Mouse (Mus musculus) heart, adult 2 months (tissue): ENCODE data around the gene Nppb. TPM values are rescaled to one million over a fixed set of nuclear protein-coding genes. Genes with fewer than 3 reads are reported as not detected.

Experiments used
- DNase-seq, 2 experiments: peaks; one replicate each; pipeline ENCODE4 v3.0.0; 2021
- H3K27ac ChIP-seq: fragments of 200-600 bp; 2 replicates; pipeline ENCODE4 v1.8.1; 2022
- H3K27me3 ChIP-seq: fragments of 200-500 bp; 2 replicates; pipeline ENCODE4 v1.6.1; 2012; ENCODE audit warnings: mild to moderate bottlenecking, low read length, inconsistent platforms, mixed read lengths; ENCODE audit not compliant: control insufficient read depth, insufficient read depth
- H3K36me3 ChIP-seq: fragments of 200-500 bp; 2 replicates; pipeline ENCODE4 v1.6.1; 2012; ENCODE audit warnings: low read length, inconsistent platforms; ENCODE audit not compliant: control insufficient read depth, insufficient read depth
- H3K4me1 ChIP-seq: fragments of 200-500 bp; 2 replicates; pipeline ENCODE4 v1.6.1; 2011; ENCODE audit warnings: low read length; ENCODE audit not compliant: control insufficient read depth, insufficient read depth
- H3K4me3 ChIP-seq: fragments of 200-600 bp; 2 replicates; pipeline ENCODE4 v1.8.1; 2022
- H3K79me2 ChIP-seq: fragments of 200-500 bp; replicated peaks from 2 replicates; pipeline ENCODE4 v1.6.1; 2012; ENCODE audit warnings: mild to moderate bottlenecking, inconsistent platforms, low read length, moderate library complexity, mixed read lengths; ENCODE audit not compliant: control insufficient read depth, insufficient read depth
- H3K9ac ChIP-seq: fragments of 200-500 bp; 2 replicates; pipeline ENCODE4 v1.6.1; 2012; ENCODE audit warnings: low read depth, mild to moderate bottlenecking, control low read depth, inconsistent platforms, low read length, mixed read lengths
- CTCF ChIP-seq: fragments of 200-600 bp; IDR thresholded peaks from 2 replicates; pipeline ENCODE4 v1.8.1; 2022; ENCODE audit warnings: antibody characterized with exemption, mild to moderate bottlenecking, moderate library complexity
- EP300 ChIP-seq: fragments of 200-500 bp; IDR thresholded peaks from 2 replicates; pipeline ENCODE4 v1.6.1; 2011; ENCODE audit warnings: low read depth, low read length, control low read depth; ENCODE audit not compliant: insufficient read depth
- POLR2A ChIP-seq: fragments of 200-500 bp; IDR thresholded peaks from 2 replicates; pipeline ENCODE4 v1.6.1; 2011; ENCODE audit warnings: mild to moderate bottlenecking, low read depth, low read length, control low read depth; ENCODE audit not compliant: insufficient read depth
- WGBS: fragments of 180-500 bp; shearing (Covaris S2); methylation state at CpG from one replicate; pipeline ENCODE4 v1.1.7; 2018; 5-methylcytosine and 5-hydroxymethylcytosine counted together
- intact Hi-C: fragments of 180-260 bp; cut with DNase I; formaldehyde crosslinking; loops from one replicate; pipeline ENCODE4 v1.15.1; 2025
- polyA plus RNA-seq: library from polyadenylated mRNA; depleted of rRNA; stranded (reverse); fragments of >200 nt; gene quantifications from 2 replicates; pipeline ENCODE4 v1.2.3, GENCODE M21; 2012; rRNA removed
- total RNA-seq, 2 experiments: library from RNA; stranded (reverse); gene quantifications; 2 replicates each; pipeline ENCODE4 v1.2.3; 2021

The Nppb gene
- total and polyA plus RNA-seq, 3 experiments: 117 to 262 (median 204) TPM

DNA sequence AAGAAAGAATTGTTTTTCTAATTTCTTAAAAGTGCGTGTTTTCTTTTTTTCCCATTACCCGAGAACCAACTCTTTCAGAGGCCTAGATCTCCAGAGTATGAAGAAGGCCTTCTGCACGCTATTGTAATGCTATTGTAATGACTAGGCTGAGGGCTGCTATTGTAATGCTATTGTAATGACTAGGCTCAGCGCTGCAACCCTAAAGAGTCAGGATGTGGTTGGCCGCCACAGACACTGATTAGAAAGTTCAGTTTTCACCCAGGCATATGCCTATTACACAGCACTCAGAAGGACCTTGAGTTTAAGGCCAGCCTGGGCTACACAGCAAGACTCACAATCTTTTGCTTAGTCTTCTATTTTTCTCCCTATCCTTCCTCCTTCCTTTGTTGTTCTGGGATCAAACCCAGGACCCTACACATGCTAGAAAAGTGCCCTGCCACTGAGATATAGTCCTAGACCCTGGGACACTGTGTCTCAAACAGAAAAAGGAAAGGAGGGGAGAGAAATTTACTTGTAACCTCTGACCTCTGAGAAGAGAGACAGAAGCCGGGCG is 48.3 kb downstream of the Nppb start:
- H3K27ac ChIP-seq: no peak overlapping the region
- 89% methylated on average over 7 of the region's 7 CpGs for WGBS
- TF ChIP-seq POLR2A (no peak), EP300 (no peak), CTCF (no peak)
- H3K36me3 ChIP-seq: no peaks in the 10 kb centered on the region
- peaks cover 3% of the 10 kb centered on the region for H3K4me1 ChIP-seq
- H3K9ac ChIP-seq: no peak overlapping the region
- no peak overlapping the region for H3K4me3 ChIP-seq
- DNase-seq: no peak
- no peaks in the 10 kb centered on the region for H3K27me3 ChIP-seq
- intact Hi-C loops: no loop called here
- 0 out of 2 replicates have a peak, but pooled peaks cover 2% of the 10 kb centered on the region for H3K79me2 ChIP-seq

DNA sequence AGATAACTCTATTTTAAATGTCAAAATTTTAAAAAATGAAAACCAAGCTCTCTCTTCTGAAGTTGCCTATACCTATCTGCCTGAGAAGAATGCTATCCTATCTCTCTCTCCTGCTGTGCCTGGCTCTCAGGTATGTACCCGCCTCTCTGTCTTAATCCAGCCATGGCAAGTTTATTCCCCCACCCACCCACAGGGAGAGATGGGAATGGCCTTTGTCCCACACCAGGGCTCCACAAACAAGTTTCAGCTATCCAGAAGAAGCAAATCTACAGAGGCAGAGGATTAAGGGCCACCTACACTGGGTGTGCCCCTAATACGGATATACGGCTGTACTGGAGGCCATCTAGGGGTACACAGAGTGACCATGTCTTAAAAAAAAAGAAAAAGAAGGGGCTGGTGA is 49.9 kb downstream of the Nppb start:
- Histone ChIP-seq H3K4me1 (peaks cover 11% of the 10 kb centered on the region), H3K4me3 (no peak overlapping the region), H3K27me3 (no peaks in the 10 kb centered on the region), H3K27ac (no peak overlapping the region), H3K9ac (no peak overlapping the region), H3K36me3 (no peaks in the 10 kb centered on the region), H3K79me2 (0 out of 2 replicates have a peak, but pooled peaks cover 2% of the 10 kb centered on the region)
- DNase-seq: no peak
- TF ChIP-seq POLR2A: no peak
- no peak for TF ChIP-seq EP300
- TF ChIP-seq CTCF: no peak
- 88% methylated on average over 3 of the region's 3 CpGs for WGBS
- intact Hi-C loops: no loop called here

Other genes with a start within 250 kb of the Nppb start
- 1 to 10 TPM; 2.5 to 2.6 TPM for gene Zfp984, start 176.0 kb upstream of the Nppb start, total RNA-seq
- gene Zfp984, start 176.0 kb upstream of the Nppb start, polyA plus RNA-seq: 0.31 and 1.5 TPM in 2 replicates
- 10 to 100 TPM; 10.3 to 11.2 TPM for gene Zfp933, start 137.4 kb upstream of the Nppb start, total RNA-seq
- gene Zfp933, start 137.4 kb upstream of the Nppb start, polyA plus RNA-seq: 1.3 and 3.7 TPM in 2 replicates
- 1 to 10 TPM; 5.4 to 7.4 TPM for gene Miip, start 117.0 kb upstream of the Nppb start, total RNA-seq
- gene Miip, start 117.0 kb upstream of the Nppb start, polyA plus RNA-seq: 24.8 and 26.0 TPM in 2 replicates
- 10 to 100 TPM; 21.1 to 22.8 TPM for gene Fv1, start 116.8 kb upstream of the Nppb start, total RNA-seq
- gene Fv1, start 116.8 kb upstream of the Nppb start, polyA plus RNA-seq: 3.3 and 14.3 TPM in 2 replicates
- 100 to 1,000 TPM; 626 to 697 TPM for gene Mfn2, start 81.1 kb upstream of the Nppb start, total RNA-seq
- 395 and 619 TPM in 2 replicates for gene Mfn2, start 81.1 kb upstream of the Nppb start, polyA plus RNA-seq
- gene Plod1, start 49.0 kb upstream of the Nppb start, total RNA-seq: 10 to 100 TPM; 62.4 to 65.8 TPM
- gene Plod1, start 49.0 kb upstream of the Nppb start, polyA plus RNA-seq: 88.6 and 123 TPM in 2 replicates
- gene 2510039O18Rik, start 44.9 kb upstream of the Nppb start, total RNA-seq: 10 to 100 TPM; 38.9 to 41.9 TPM
- gene 2510039O18Rik, start 44.9 kb upstream of the Nppb start, polyA plus RNA-seq: 41.2 and 42.3 TPM in 2 replicates
- 1,000 to 10,000 TPM; 1,237 to 1,820 TPM for gene Nppa, start 14.9 kb downstream of the Nppb start, total RNA-seq
- 4,085 and 4,474 TPM in 2 replicates for gene Nppa, start 14.9 kb downstream of the Nppb start, polyA plus RNA-seq
- gene Clcn6, start 53.0 kb downstream of the Nppb start, total RNA-seq: 1 to 10 TPM; 7.5 to 8.1 TPM
- gene Clcn6, start 53.0 kb downstream of the Nppb start, polyA plus RNA-seq: 8.9 and 9.0 TPM in 2 replicates
- 10 to 100 TPM in 1 of 2 experiments, 1 to 10 TPM in 1; 8.2 to 11.0 TPM for gene Mthfr, start 53.3 kb downstream of the Nppb start, total RNA-seq
- 15.7 and 17.3 TPM in 2 replicates for gene Mthfr, start 53.3 kb downstream of the Nppb start, polyA plus RNA-seq
- gene Agtrap, start 102.2 kb downstream of the Nppb start, total RNA-seq: 10 to 100 TPM; 38.3 to 47.1 TPM
- gene Agtrap, start 102.2 kb downstream of the Nppb start, polyA plus RNA-seq: 26.8 and 40.2 TPM in 2 replicates
- 10 to 100 TPM; 11.0 to 13.8 TPM for gene Mad2l2, start 144.6 kb downstream of the Nppb start, total RNA-seq
- 21.9 and 23.6 TPM in 2 replicates for gene Mad2l2, start 144.6 kb downstream of the Nppb start, polyA plus RNA-seq
- gene Draxin, start 144.9 kb downstream of the Nppb start, total RNA-seq: under 1 TPM in 1 of 2 experiments, not detected in 1; 0.41 TPM
- 0.29 and 0.32 TPM in 2 replicates for gene Draxin, start 144.9 kb downstream of the Nppb start, polyA plus RNA-seq
- 10 to 100 TPM; 36.0 to 39.3 TPM for gene Fbxo6, start 166.4 kb downstream of the Nppb start, total RNA-seq
- gene Fbxo6, start 166.4 kb downstream of the Nppb start, polyA plus RNA-seq: 68.4 and 68.6 TPM in 2 replicates
- gene Fbxo44, start 174.7 kb downstream of the Nppb start, total RNA-seq: 10 to 100 TPM; 19.7 to 26.7 TPM
- 18.7 and 35.0 TPM in 2 replicates for gene Fbxo44, start 174.7 kb downstream of the Nppb start, polyA plus RNA-seq
- gene Fbxo2, start 174.8 kb downstream of the Nppb start, total RNA-seq: under 1 TPM in 1 of 2 experiments, not detected in 1; 0.31 TPM
- 0.47 and 0.59 TPM in 2 replicates for gene Fbxo2, start 174.8 kb downstream of the Nppb start, polyA plus RNA-seq